Mouse (Mus musculus) forebrain, embryonic 14.5 days (tissue): ENCODE data around the gene Rnft1. TPM values are rescaled to one million over a fixed set of nuclear protein-coding genes. Genes with fewer than 3 reads are reported as not detected.
A peak's percentile ranks its signal among the peaks of the same experiment; 100 is the strongest.

ENCODE experiments used
- ATAC-seq: fragments of 200-750 bp; cut with Nextera tagmentation; 2 replicates; pipeline ENCODE4 v1.8.0; 2017; ENCODE audit warnings: mild to moderate bottlenecking, moderate library complexity
- DNase-seq: peaks from one replicate; pipeline ENCODE4 v3.0.0-alpha.2; 2015; ENCODE audit warnings: low spot score
- H3K27ac ChIP-seq: fragments of 300-500 bp; sonication (generic); 2 replicates; pipeline ENCODE4 v1.5.1; 2014; ENCODE audit warnings: low read depth, mild to moderate bottlenecking, control low read depth, low read length, moderate library complexity
- H3K27me3 ChIP-seq: fragments of 300-500 bp; sonication (generic); replicated peaks from 2 replicates; pipeline ENCODE4 v1.6.1; 2014; ENCODE audit warnings: low read length, control low read depth, mixed read lengths; ENCODE audit not compliant: control insufficient read depth, insufficient read depth
- H3K36me3 ChIP-seq: fragments of 300-500 bp; sonication (generic); 2 replicates; pipeline ENCODE4 v1.6.1; 2014; ENCODE audit warnings: low read length, control low read depth; ENCODE audit not compliant: control insufficient read depth, insufficient read depth
- H3K4me1 ChIP-seq: fragments of 300-500 bp; sonication (generic); 2 replicates; pipeline ENCODE4 v1.6.1; 2014; ENCODE audit warnings: antibody characterized with exemption, low read length, control low read depth; ENCODE audit not compliant: control insufficient read depth, insufficient read depth
- H3K4me2 ChIP-seq: fragments of 300-500 bp; sonication (generic); 2 replicates; pipeline ENCODE4 v1.6.1; 2014; ENCODE audit warnings: mild to moderate bottlenecking, control low read depth, low read length
- H3K4me3 ChIP-seq: fragments of 300-500 bp; sonication (generic); 2 replicates; pipeline ENCODE4 v1.5.1; 2014; ENCODE audit warnings: low read depth, low read length, control low read depth
- H3K9ac ChIP-seq: fragments of 300-500 bp; sonication (generic); 2 replicates; pipeline ENCODE4 v1.6.1; 2014; ENCODE audit warnings: mild to moderate bottlenecking, low read length, control low read depth, moderate library complexity
- H3K9me3 ChIP-seq: fragments of 300-500 bp; sonication (generic); replicated peaks from 2 replicates; pipeline ENCODE4 v1.6.1; 2016; ENCODE audit warnings: low read length, control low read depth, mixed read lengths; ENCODE audit not compliant: control insufficient read depth
- WGBS: fragments of 180-500 bp; shearing (Covaris S2); extraction: QIAGEN DNeasy Blood & Tissue Kit; methylation state at CpG from one replicate; pipeline ENCODE4 v1.1.7; 2014; 5-methylcytosine and 5-hydroxymethylcytosine counted together
- polyA plus RNA-seq: library from polyadenylated mRNA; unstranded; fragments of >200 nt; fragmentation: Nextera tagmentation; extraction: Ambion mirVana; gene quantifications from 2 replicates; pipeline ENCODE4 v1.2.1, GENCODE M21; 2014

Rnft1 gene
- polyA plus RNA-seq, 1 experiment from 2014 or later: 15.7 TPM

- Histone ChIP-seq H3K27me3 (no peaks in the 10 kb centered on the region), H3K9ac (peak overlapping the region; percentile 37; the same call in 1 of the 2 replicates), H3K9me3 (no peaks in the 10 kb centered on the region), H3K4me2 (peak overlapping the region; percentile 83), H3K4me3 (peak overlapping the region; percentile 96), H3K27ac (no peak overlapping the region), H3K36me3 (no peaks in the 10 kb centered on the region), H3K4me1 (peaks cover 8% of the 10 kb centered on the region; the same call in 1 of the 2 replicates)
- no peak for ATAC-seq
- 80% methylated on average over 8 of the region's 8 CpGs for WGBS
- no peak for DNase-seq
Observed at GRCm38 (mm10) chr11:86545556-86545955, 61.1 kb downstream of the Rnft1 start.

- Histone ChIP-seq H3K4me1 (peaks cover 8% of the 10 kb centered on the region; the same call in 1 of the 2 replicates), H3K4me3 (no peak overlapping the region), H3K36me3 (0 out of 2 replicates have a peak, but pooled peaks cover 2% of the 10 kb centered on the region), H3K9ac (no peak overlapping the region), H3K9me3 (no peaks in the 10 kb centered on the region), H3K4me2 (no peak overlapping the region), H3K27ac (no peak overlapping the region), H3K27me3 (no peaks in the 10 kb centered on the region)
- 100% methylated on average over 1 of the region's 1 CpGs for WGBS
- DNase-seq: no peak
- no peak for ATAC-seq
Observed at GRCm38 (mm10) chr11:86547412-86547811, 63.0 kb downstream of the Rnft1 start.

Other genes with a start within 250 kb of the Rnft1 start
- 24.8 and 28.4 TPM in 2 replicates for gene Ints2, start 227.1 kb upstream of the Rnft1 start, polyA plus RNA-seq
- 13.4 and 17.1 TPM in 2 replicates for gene Med13, start 127.1 kb upstream of the Rnft1 start, polyA plus RNA-seq
- gene Rps6kb1, start 60.1 kb downstream of the Rnft1 start, polyA plus RNA-seq: 41.8 and 42.1 TPM in 2 replicates
- 10.0 and 11.0 TPM in 2 replicates for gene Tubd1, start 60.3 kb downstream of the Rnft1 start, polyA plus RNA-seq
- 119 and 131 TPM in 2 replicates for gene Vmp1, start 199.2 kb downstream of the Rnft1 start, polyA plus RNA-seq
- 33.2 and 38.1 TPM in 2 replicates for gene Ptrh2, start 199.3 kb downstream of the Rnft1 start, polyA plus RNA-seq